ENCODE assay signal across 8 mouse cellular contexts in genomic region chr11:8467403-8468160, GRCm38 (mm10).
DNase-seq lines count a peak whose midpoint lies in the region; ATAC-seq and TF ChIP-seq lines count a peak whose summit lies in the region.

No protein-coding gene starts in this region.

- H3K9me3 ChIP-seq in heart, embryonic 13.5 days = no peaks in the 10 kb centered on the region
- no peaks in the 10 kb centered on the region for H3K9me3 ChIP-seq in ES-E14 (ENCODE audit: control insufficient read depth, insufficient read depth, low read depth, low read length)
- H3K9me3 ChIP-seq in forebrain, postnatal 0 days (ENCODE audit: low read length) = no peaks in the 10 kb centered on the region
- H3K9me3 ChIP-seq in liver, postnatal 0 days (ENCODE audit: low read length) = no peaks in the 10 kb centered on the region

- no peak for DNase-seq in heart, postnatal 10 days
- DNase-seq in ES-E14 (ENCODE audit: low read depth, low spot score) = no peak
- DNase-seq in forebrain, postnatal 0 days = no peak
- no peak for DNase-seq in liver, postnatal 0 days
- no peak for DNase-seq in natural killer cell, adult 2 months (ENCODE audit: low spot score in 2 of 2)
- DNase-seq in layer of hippocampus, adult 8-10 months (ENCODE audit: low spot score in 2 of 2) = no peak

- no peak for ATAC-seq in heart, embryonic 13.5 days (ENCODE audit: extremely low read depth, insufficient number of reproducible peaks, low FRiP score, low TSS enrichment)
- peak; percentile 47 for ATAC-seq in forebrain, postnatal 0 days
- ATAC-seq in liver, postnatal 0 days = no peak
- ATAC-seq in inflammation-experienced regulatory T-cells, adult 6 months = no peak

- peaks cover 75% of the 10 kb centered on the region for H3K4me1 ChIP-seq in heart, embryonic 13.5 days
- peaks cover 6 to 32% of the 10 kb centered on the region in 2 experiments for H3K4me1 ChIP-seq in ES-E14 (ENCODE audit: control insufficient read depth in 2 of 2, insufficient read depth in 2 of 2, low read length in 2 of 2, poor library complexity in 1 of 2)
- H3K4me1 ChIP-seq in forebrain, postnatal 0 days (ENCODE audit: insufficient read depth) = peaks cover 12% of the 10 kb centered on the region
- peaks cover 11% of the 10 kb centered on the region; the same call in 1 of the 2 replicates for H3K4me1 ChIP-seq in liver, postnatal 0 days (ENCODE audit: insufficient read depth)

- peak overlapping the region; percentile 66 for H3K4me3 ChIP-seq in heart, embryonic 13.5 days
- peak overlapping the region; percentile 53 to 59; a peak in 2 of 4 replicates for H3K4me3 ChIP-seq in ES-E14 (ENCODE audit: insufficient read depth in 1 of 2, low read depth in 1 of 2, low read length in 2 of 2, poor library complexity in 1 of 2, severe bottlenecking in 1 of 2)
- H3K4me3 ChIP-seq in forebrain, postnatal 0 days (ENCODE audit: low read depth, low read length) = peak overlapping the region; percentile 40
- peak overlapping the region; percentile 33 for H3K4me3 ChIP-seq in liver, postnatal 0 days (ENCODE audit: low read depth, low read length)

- 13% methylated on average over 13 of the region's 13 CpGs for WGBS in heart, embryonic 13.5 days
- 11% methylated on average over 13 of the region's 13 CpGs for WGBS in forebrain, postnatal 0 days
- WGBS in liver, postnatal 0 days (ENCODE audit: insufficient replicate concordance) = 56% methylated on average over 13 of the region's 13 CpGs

- peak overlapping the region; percentile 66 for H3K4me2 ChIP-seq in heart, embryonic 13.5 days
- H3K4me2 ChIP-seq in forebrain, postnatal 0 days (ENCODE audit: low read depth) = peak overlapping the region; percentile 93
- H3K4me2 ChIP-seq in liver, postnatal 0 days (ENCODE audit: low read depth, low read length) = peak overlapping the region; percentile 64

- no peak for TF ChIP-seq CTCF in forebrain, postnatal 0 days (IDR thresholded peaks at IDR 0.05; ENCODE audit: low read depth)
- TF ChIP-seq CTCF in liver, postnatal 0 days (IDR thresholded peaks at IDR 0.05; ENCODE audit: low read depth) = no peak

- H3K27ac ChIP-seq in heart, embryonic 13.5 days (replicated peaks) = peak overlapping the region; percentile 98
- H3K27ac ChIP-seq in ES-E14 (ENCODE audit: insufficient read depth, low read depth, low read length, poor library complexity, severe bottlenecking) = no peak overlapping the region
- H3K27ac ChIP-seq in forebrain, postnatal 0 days (ENCODE audit: low read depth, low read length) = peak overlapping the region; percentile 54
- peak overlapping the region; percentile 55; the same call in 1 of the 2 replicates for H3K27ac ChIP-seq in liver, postnatal 0 days (ENCODE audit: low read depth)

- H3K36me3 ChIP-seq in heart, embryonic 13.5 days = peaks cover 11% of the 10 kb centered on the region
- peaks cover 29% of the 10 kb centered on the region for H3K36me3 ChIP-seq in ES-E14 (ENCODE audit: control insufficient read depth, insufficient read depth, low read length, poor library complexity, severe bottlenecking)
- H3K36me3 ChIP-seq in forebrain, postnatal 0 days (ENCODE audit: insufficient read depth) = no peaks in the 10 kb centered on the region
- H3K36me3 ChIP-seq in liver, postnatal 0 days (replicated peaks; ENCODE audit: insufficient read depth, low read length) = no peaks in the 10 kb centered on the region

- intact Hi-C loops in heart, postnatal 10 days (cut with DNase I) = loop anchor here (2.0 to 5.0 kb wide), 2 partner anchors 21 to 45 kb away; no protein-coding TSS in a partner anchor

- in situ Hi-C loops in ES-E14 (cut with MboI; ENCODE audit: low sequenced_read_pairs in 2 of 2, unreplicated experiment in 2 of 2) = no loop called here

- no peak for TF ChIP-seq EP300 in liver, postnatal 0 days (IDR thresholded peaks at IDR 0.05; ENCODE audit: low read depth)

- H3K27me3 ChIP-seq in heart, embryonic 13.5 days (replicated peaks) = no peaks in the 10 kb centered on the region
- H3K27me3 ChIP-seq in forebrain, postnatal 0 days (ENCODE audit: insufficient read depth, low read length) = no peaks in the 10 kb centered on the region
- no peaks in the 10 kb centered on the region for H3K27me3 ChIP-seq in liver, postnatal 0 days (ENCODE audit: insufficient read depth, low read length)

- peak overlapping the region; percentile 86 for H3K9ac ChIP-seq in heart, embryonic 13.5 days
- H3K9ac ChIP-seq in ES-E14 (ENCODE audit: insufficient read depth, low read depth, low read length, poor library complexity, severe bottlenecking) = no peak overlapping the region; the same call in 1 of the 2 replicates
- peak overlapping the region; percentile 56 for H3K9ac ChIP-seq in forebrain, postnatal 0 days
- 0 out of 2 replicates have a peak overlapping the region, but pooled peaks have one; percentile 11 for H3K9ac ChIP-seq in liver, postnatal 0 days (replicated peaks)

TF ChIP-seq in ES-E14, 5 proteins besides CTCF, POLR2A, EP300 and RAD21:
- no peak for TF ChIP-seq HCFC1 (IDR thresholded peaks at IDR 0.05; ENCODE audit: borderline replicate concordance, insufficient read depth, low read length)
- TF ChIP-seq CHD2 (IDR thresholded peaks at IDR 0.05; ENCODE audit: low read depth, low read length) = no peak
- TF ChIP-seq ZC3H11A (IDR thresholded peaks at IDR 0.05; ENCODE audit: borderline replicate concordance, low read depth, low read length) = no peak
- no peak for TF ChIP-seq ZNF384 (IDR thresholded peaks at IDR 0.05; ENCODE audit: low read depth, low read length)
- no peak for TF ChIP-seq MAFK (IDR thresholded peaks at IDR 0.05; ENCODE audit: insufficient read depth, low read depth, low read length)
